Mouse (Mus musculus): Measurements from ENCODE around the gene Acot13. TPM values are rescaled to one million over a fixed set of nuclear protein-coding genes. Genes with fewer than 3 reads are reported as not detected.
"Not testable (repeated sequence)": the region's sequence is repeated elsewhere in the genome, so short reads cannot be mapped to it uniquely, and the experiment has no call there.

Acot13 gene
- polyA plus RNA-seq, 1 experiment = 65.2 TPM

GRCm38 (mm10) chr13:24786014-24786490, 45.3 kb downstream of the Acot13 start:
- DNase-seq (ENCODE audit: low read depth) = no peak

DNA sequence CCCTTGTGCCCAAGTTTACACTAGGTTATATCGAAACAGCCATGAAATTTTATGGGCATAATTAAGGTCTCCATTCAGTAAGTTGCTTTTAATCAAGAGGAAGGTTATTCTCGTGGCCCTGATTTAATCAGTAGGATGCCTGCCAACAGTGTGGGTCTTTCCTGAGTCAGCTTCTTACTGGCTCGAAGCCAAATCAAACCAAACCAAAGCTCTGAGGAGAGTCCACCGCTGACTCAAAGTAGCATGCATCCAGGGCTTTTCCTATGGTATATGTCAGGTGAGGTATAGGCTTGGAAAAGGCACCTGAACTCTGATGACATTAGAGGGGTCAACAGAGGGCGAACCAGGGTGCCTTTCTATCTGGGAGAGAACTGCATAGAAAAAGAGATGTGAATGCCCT, 49.4 kb downstream of the Acot13 start:
- DNase-seq (ENCODE audit: low read depth) = no peak

GRCm38 (mm10) chr13:24778706-24779380, 52.5 kb downstream of the Acot13 start:
- DNase-seq (ENCODE audit: low read depth) = no peak

DNA sequence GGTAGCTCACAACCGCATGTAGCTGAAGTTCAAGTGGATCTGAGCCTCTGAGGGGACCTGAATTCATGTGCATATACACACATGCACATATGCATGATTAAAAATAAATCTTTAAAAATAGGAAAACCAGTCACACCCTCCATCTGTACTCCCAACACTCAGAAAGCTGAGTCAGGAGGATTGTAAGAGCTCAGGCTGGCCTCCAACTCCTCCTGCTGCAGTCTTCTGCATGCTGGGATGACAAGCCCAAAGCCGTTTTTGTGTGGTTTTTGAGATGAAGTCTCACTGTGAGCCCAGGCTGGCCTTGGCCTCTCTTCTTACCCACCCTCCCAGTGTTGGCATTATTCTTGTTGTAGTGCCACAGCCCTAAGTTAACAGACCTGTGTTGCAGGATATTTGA, 53.3 kb downstream of the Acot13 start:
- no peak for DNase-seq (ENCODE audit: low read depth)

- no peak for DNase-seq (ENCODE audit: low read depth)
Observed at GRCm38 (mm10) chr13:24776146-24776844, 55.0 kb downstream of the Acot13 start.

- not testable (repeated sequence) for DNase-seq (ENCODE audit: low read depth)
Observed at GRCm38 (mm10) chr13:24771482-24771881, 59.9 kb downstream of the Acot13 start.

Other genes starting within 250 kb of the Acot13 start
- 2.7 and 3.2 TPM in 2 replicates for gene Ripor2, start 249.4 kb downstream of the Acot13 start, polyA plus RNA-seq (2012; rRNA removed)
- 0.20 TPM in 1 of 2 replicates, not detected in the other for gene Armh2, start 90.3 kb downstream of the Acot13 start, polyA plus RNA-seq (2012; rRNA removed)
- 1.7 TPM in 2 replicates for gene Gmnn, start 69.6 kb downstream of the Acot13 start, polyA plus RNA-seq (2012; rRNA removed)
- 27.3 and 41.8 TPM in 2 replicates for gene BC005537, start 29.9 kb downstream of the Acot13 start, polyA plus RNA-seq (2012; rRNA removed)
- 13.6 and 15.0 TPM in 2 replicates for gene Tdp2, start 139 bp upstream of the Acot13 start, polyA plus RNA-seq (2012; rRNA removed)
- 0.08 and 0.13 TPM in 2 replicates for gene D130043K22Rik, start 13.6 kb upstream of the Acot13 start, polyA plus RNA-seq (2012; rRNA removed)
- gene Aldh5a1, start 106.1 kb upstream of the Acot13 start, polyA plus RNA-seq (2012; rRNA removed) = 7.0 and 9.3 TPM in 2 replicates
- 16.1 and 16.9 TPM in 2 replicates for gene Gpld1, start 111.6 kb upstream of the Acot13 start, polyA plus RNA-seq (2012; rRNA removed)
- gene Mrs2, start 188.8 kb upstream of the Acot13 start, polyA plus RNA-seq (2012; rRNA removed) = 29.2 and 31.9 TPM in 2 replicates
- gene Dcdc2a, start 224.5 kb upstream of the Acot13 start, polyA plus RNA-seq (2012; rRNA removed) = 2.0 and 6.0 TPM in 2 replicates